Mouse (Mus musculus) hindbrain, embryonic 16.5 days (tissue): Measurements from ENCODE around the gene Gm9945. TPM values are rescaled to one million over a fixed set of nuclear protein-coding genes. Genes with fewer than 3 reads are reported as not detected.

Experiments used
- ATAC-seq: fragments of 200-750 bp; cut with Nextera tagmentation; 2 replicates; pipeline ENCODE4 v1.8.0; 2017; ENCODE audit warnings: moderate TSS enrichment, moderate library complexity
- H3K27ac ChIP-seq: fragments of 300-500 bp; sonication (generic); 2 replicates; pipeline ENCODE4 v1.5.1; 2014; ENCODE audit warnings: low read depth, mild to moderate bottlenecking, control low read depth, low read length, moderate library complexity
- H3K27me3 ChIP-seq: fragments of 300-500 bp; sonication (generic); replicated peaks from 2 replicates; pipeline ENCODE4 v1.6.1; 2014; ENCODE audit warnings: low read length; ENCODE audit not compliant: control insufficient read depth, insufficient read depth
- H3K36me3 ChIP-seq: fragments of 300-500 bp; sonication (generic); 2 replicates; pipeline ENCODE4 v1.6.1; 2014; ENCODE audit warnings: mild to moderate bottlenecking, low read length, moderate library complexity, mixed read lengths; ENCODE audit not compliant: control insufficient read depth, insufficient read depth
- H3K4me1 ChIP-seq: fragments of 300-500 bp; sonication (generic); 2 replicates; pipeline ENCODE4 v1.6.1; 2014; ENCODE audit warnings: low read depth, low read length; ENCODE audit not compliant: control insufficient read depth, insufficient read depth
- H3K4me2 ChIP-seq: fragments of 300-500 bp; sonication (generic); 2 replicates; pipeline ENCODE4 v1.6.1; 2014; ENCODE audit warnings: mild to moderate bottlenecking, low read length, control low read depth, moderate library complexity
- H3K4me3 ChIP-seq: fragments of 300-500 bp; sonication (generic); 2 replicates; pipeline ENCODE4 v1.5.1; 2014; ENCODE audit warnings: mild to moderate bottlenecking, low read length, control low read depth, moderate library complexity
- H3K9ac ChIP-seq: fragments of 300-500 bp; sonication (generic); 2 replicates; pipeline ENCODE4 v1.6.1; 2014; ENCODE audit warnings: low read depth, mild to moderate bottlenecking, control low read depth, low read length, moderate library complexity
- H3K9me3 ChIP-seq: fragments of 300-500 bp; sonication (generic); 2 replicates; pipeline ENCODE4 v1.6.1; 2014; ENCODE audit warnings: mild to moderate bottlenecking, low read length, moderate library complexity; ENCODE audit not compliant: control insufficient read depth
- WGBS: fragments of 180-500 bp; shearing (Covaris S2); extraction: QIAGEN DNeasy Blood & Tissue Kit; methylation state at CpG from one replicate; pipeline ENCODE4 v1.1.7; 2014; 5-methylcytosine and 5-hydroxymethylcytosine counted together
- polyA plus RNA-seq: library from polyadenylated mRNA; unstranded; fragments of >200 nt; fragmentation: Nextera tagmentation; extraction: Ambion mirVana; gene quantifications from 2 replicates; pipeline ENCODE4 v1.2.1, GENCODE M21; 2015

Gene Gm9945
- polyA plus RNA-seq, 1 experiment from 2014 or later: 0.34 TPM

- Histone ChIP-seq H3K27me3 (peaks cover 26% of the 10 kb centered on the region), H3K36me3 (no peaks in the 10 kb centered on the region), H3K4me3 (no peak overlapping the region), H3K9ac (no peak overlapping the region), H3K9me3 (no peaks in the 10 kb centered on the region), H3K4me1 (peaks cover 4% of the 10 kb centered on the region; the same call in 1 of the 2 replicates), H3K27ac (no peak overlapping the region), H3K4me2 (no peak overlapping the region)
- no peak for ATAC-seq
- WGBS: 62% methylated on average over 3 of the region's 3 CpGs
Observed at GRCm38 (mm10) chr11:53486351-53486750, 6.4 kb downstream of the Gm9945 start.

GRCm38 (mm10) chr11:53486822-53487594 is 7.0 kb downstream of the Gm9945 start:
- Histone ChIP-seq H3K9me3 (no peaks in the 10 kb centered on the region), H3K36me3 (no peaks in the 10 kb centered on the region), H3K4me1 (peaks cover 7% of the 10 kb centered on the region), H3K4me3 (peak overlapping the region; percentile 31), H3K9ac (0 out of 2 replicates have a peak overlapping the region, but pooled peaks have one; percentile 37), H3K27ac (no peak overlapping the region), H3K4me2 (peak overlapping the region; percentile 53), H3K27me3 (peaks cover 21% of the 10 kb centered on the region)
- 0 out of 2 replicates have a peak, but pooled peaks have one; percentile 42 for ATAC-seq
- WGBS: 18% methylated on average over 27 of the region's 27 CpGs

GRCm38 (mm10) chr11:53489007-53489406 is 9.0 kb downstream of the Gm9945 start:
- H3K4me1 ChIP-seq: peaks cover 8% of the 10 kb centered on the region
- no peaks in the 10 kb centered on the region for H3K9me3 ChIP-seq
- no peak overlapping the region for H3K27ac ChIP-seq
- H3K4me3 ChIP-seq: no peak overlapping the region
- WGBS: 94% methylated on average over 5 of the region's 5 CpGs
- H3K27me3 ChIP-seq: peaks cover 14% of the 10 kb centered on the region
- H3K4me2 ChIP-seq: no peak overlapping the region
- no peak for ATAC-seq
- H3K9ac ChIP-seq: no peak overlapping the region
- H3K36me3 ChIP-seq: no peaks in the 10 kb centered on the region

GRCm38 (mm10) chr11:53489421-53489820 is 9.5 kb downstream of the Gm9945 start:
- H3K27me3 ChIP-seq: peaks cover 14% of the 10 kb centered on the region
- no peak overlapping the region for H3K4me2 ChIP-seq
- H3K27ac ChIP-seq: no peak overlapping the region
- no peak overlapping the region for H3K9ac ChIP-seq
- 61% methylated on average over 9 of the region's 9 CpGs for WGBS
- no peaks in the 10 kb centered on the region for H3K9me3 ChIP-seq
- H3K4me1 ChIP-seq: peaks cover 8% of the 10 kb centered on the region
- no peak overlapping the region for H3K4me3 ChIP-seq
- no peaks in the 10 kb centered on the region for H3K36me3 ChIP-seq
- ATAC-seq: no peak

GRCm38 (mm10) chr11:53491954-53492401 is 12.0 kb downstream of the Gm9945 start:
- H3K27ac ChIP-seq: no peak overlapping the region
- H3K27me3 ChIP-seq: peaks cover 8% of the 10 kb centered on the region
- H3K36me3 ChIP-seq: no peaks in the 10 kb centered on the region
- peaks cover 8% of the 10 kb centered on the region for H3K4me1 ChIP-seq
- no peak overlapping the region for H3K4me3 ChIP-seq
- no peaks in the 10 kb centered on the region for H3K9me3 ChIP-seq
- H3K9ac ChIP-seq: no peak overlapping the region
- 4% methylated on average over 8 of the region's 8 CpGs for WGBS
- H3K4me2 ChIP-seq: no peak overlapping the region
- ATAC-seq: peak; percentile 58

GRCm38 (mm10) chr11:53493243-53493955 is 13.4 kb downstream of the Gm9945 start:
- Histone ChIP-seq H3K9ac (no peak overlapping the region), H3K36me3 (no peaks in the 10 kb centered on the region), H3K27me3 (peaks cover 7% of the 10 kb centered on the region; the same call in 1 of the 2 replicates)

GRCm38 (mm10) chr11:53495417-53495816 is 15.5 kb downstream of the Gm9945 start:
- H3K36me3 ChIP-seq: no peaks in the 10 kb centered on the region
- H3K4me3 ChIP-seq: no peak overlapping the region
- WGBS: 16% methylated on average over 6 of the region's 6 CpGs
- no peak overlapping the region for H3K4me2 ChIP-seq
- H3K4me1 ChIP-seq: peaks cover 4% of the 10 kb centered on the region; the same call in 1 of the 2 replicates
- no peaks in the 10 kb centered on the region for H3K9me3 ChIP-seq
- peaks cover 10% of the 10 kb centered on the region; the same call in 1 of the 2 replicates for H3K27me3 ChIP-seq
- H3K9ac ChIP-seq: no peak overlapping the region
- H3K27ac ChIP-seq: peak overlapping the region; percentile 18; the same call in 1 of the 2 replicates
- ATAC-seq: no peak

More at GRCm38 (mm10) chr11:53493243-53493955, 13.4 kb downstream of the Gm9945 start:
- no peak overlapping the region for H3K4me2 ChIP-seq
- ATAC-seq: peak; percentile 42; the same call in 1 of the 2 replicates
- no peak overlapping the region for H3K27ac ChIP-seq
- peaks cover 4% of the 10 kb centered on the region; the same call in 1 of the 2 replicates for H3K4me1 ChIP-seq
- 20% methylated on average over 3 of the region's 3 CpGs for WGBS
- no peak overlapping the region for H3K4me3 ChIP-seq
- H3K9me3 ChIP-seq: no peaks in the 10 kb centered on the region

- Histone ChIP-seq H3K4me2 (no peak overlapping the region), H3K27me3 (peaks cover 10% of the 10 kb centered on the region; the same call in 1 of the 2 replicates), H3K27ac (no peak overlapping the region), H3K9ac (no peak overlapping the region), H3K4me1 (peaks cover 2% of the 10 kb centered on the region; the same call in 1 of the 2 replicates), H3K36me3 (no peaks in the 10 kb centered on the region), H3K4me3 (no peak overlapping the region), H3K9me3 (no peaks in the 10 kb centered on the region)
- 69% methylated on average over 6 of the region's 6 CpGs for WGBS
- no peak for ATAC-seq
Observed at GRCm38 (mm10) chr11:53496946-53497345, 17.0 kb downstream of the Gm9945 start.

- 12% methylated on average over 11 of the region's 11 CpGs for WGBS
- ATAC-seq: no peak
- Histone ChIP-seq H3K4me3 (no peak overlapping the region), H3K4me1 (no peaks in the 10 kb centered on the region), H3K36me3 (no peaks in the 10 kb centered on the region), H3K4me2 (no peak overlapping the region), H3K27me3 (peaks cover 10% of the 10 kb centered on the region; the same call in 1 of the 2 replicates), H3K9me3 (no peaks in the 10 kb centered on the region), H3K27ac (no peak overlapping the region), H3K9ac (no peak overlapping the region)
Observed at GRCm38 (mm10) chr11:53500569-53500968, 20.6 kb downstream of the Gm9945 start.
